Mouse (Mus musculus) adrenal gland, adult 2 months (tissue): ENCODE results near the gene Slc35f3. TPM values are rescaled to one million over a fixed set of nuclear protein-coding genes. Genes with fewer than 3 reads are reported as not detected.
"Not testable (repeated sequence)": the region's sequence is repeated elsewhere in the genome, so short reads cannot be mapped to it uniquely, and the experiment has no call there.

Experiments used
- DNase-seq: peaks from one replicate; pipeline ENCODE4 v3.0.0; 2021
- polyA plus RNA-seq: library from polyadenylated mRNA; depleted of rRNA; stranded (reverse); fragments of >200 nt; gene quantifications from 2 replicates; pipeline ENCODE4 v1.2.3, GENCODE M21; 2012
- total RNA-seq, 2 experiments: library from RNA; stranded (reverse); gene quantifications; 2 replicates each; pipeline ENCODE4 v1.2.3; 2021

The Slc35f3 gene
- total and polyA plus RNA-seq, 3 experiments = 0.41 to 1.3 (median 0.56) TPM

DNA sequence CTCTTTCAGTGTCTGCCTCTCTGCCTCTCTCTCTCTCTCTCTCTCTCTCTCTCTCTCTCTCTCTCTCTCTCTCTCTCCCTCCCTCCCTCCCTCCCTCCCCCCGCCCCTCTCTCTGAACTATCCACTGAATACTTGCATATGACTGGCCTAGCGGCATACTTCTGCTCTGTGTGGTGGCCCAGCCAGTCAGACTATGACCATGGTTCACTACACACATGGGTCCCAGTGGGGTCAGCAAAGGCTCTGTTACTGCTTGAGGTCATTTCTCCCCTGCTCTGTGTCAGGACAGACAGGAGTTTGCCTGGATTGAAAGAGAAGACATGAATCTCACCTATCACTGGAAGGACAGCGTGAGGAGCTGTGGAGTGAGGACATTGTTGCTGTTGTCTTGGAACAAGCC lies 40.5 kb downstream of the Slc35f3 start:
- DNase-seq = no peak

- no peak for DNase-seq
Observed at GRCm38 (mm10) chr8:126339357-126339756, 41.0 kb downstream of the Slc35f3 start.

DNA sequence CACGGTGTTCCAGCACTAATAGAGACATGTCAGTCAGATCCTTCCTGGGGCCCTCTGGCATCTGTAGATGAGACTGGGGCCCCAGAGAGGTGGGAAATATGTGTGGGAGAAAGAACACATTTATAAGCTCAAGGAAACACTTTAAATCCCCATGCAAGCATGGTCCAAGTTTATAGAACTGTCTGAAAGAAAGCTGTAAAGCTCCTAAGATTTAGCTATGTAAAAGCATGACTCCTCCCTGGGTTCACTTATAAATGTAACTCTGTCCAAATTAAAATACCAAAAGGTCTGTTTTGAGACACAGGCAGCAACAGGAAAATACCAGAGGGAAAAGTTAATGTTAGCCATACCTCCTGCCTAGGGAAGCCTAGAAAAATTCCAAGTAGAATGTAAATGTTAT lies 42.8 kb downstream of the Slc35f3 start:
- DNase-seq = no peak

DNA sequence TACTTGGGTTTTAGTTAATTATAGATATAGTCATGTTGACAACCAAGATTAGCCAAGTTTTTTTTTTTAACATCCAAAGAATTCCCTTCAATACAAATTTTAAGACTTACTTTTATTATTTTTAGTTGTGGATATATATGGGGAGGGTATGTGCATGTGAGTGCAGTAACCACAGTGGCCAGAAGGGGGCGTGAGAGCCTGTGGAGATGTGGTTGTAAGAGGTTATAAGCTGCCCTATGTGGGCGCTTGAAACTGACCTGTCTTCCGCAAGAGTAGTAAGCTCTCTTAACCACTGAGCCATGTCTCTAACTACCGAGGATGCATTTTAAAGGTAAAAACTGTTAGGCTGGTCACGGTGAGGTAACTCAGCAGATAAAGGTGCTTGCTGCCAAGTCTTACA lies 45.1 kb downstream of the Slc35f3 start:
- DNase-seq = no peak

GRCm38 (mm10) chr8:126345100-126345499 lies 46.7 kb downstream of the Slc35f3 start:
- no peak for DNase-seq

DNA sequence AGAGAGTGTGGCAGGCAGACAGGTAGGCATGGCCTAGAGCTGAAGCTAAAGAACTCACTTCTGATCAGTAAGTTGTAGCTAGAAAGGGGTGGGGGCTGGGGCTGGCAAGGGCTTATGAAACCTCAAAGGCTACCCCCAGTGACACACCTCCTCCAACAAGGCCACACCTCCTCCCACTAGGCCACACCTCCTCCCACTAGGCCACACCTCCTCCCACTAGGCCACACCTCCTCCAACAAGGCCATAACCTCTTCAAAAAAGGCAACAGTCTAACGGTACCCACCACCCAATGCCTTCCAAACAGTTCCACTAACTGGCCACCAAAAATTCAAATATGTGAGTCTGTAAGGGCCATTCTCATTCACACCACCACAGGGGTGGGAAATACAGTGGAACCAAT lies 54.9 kb downstream of the Slc35f3 start:
- no peak for DNase-seq

DNA sequence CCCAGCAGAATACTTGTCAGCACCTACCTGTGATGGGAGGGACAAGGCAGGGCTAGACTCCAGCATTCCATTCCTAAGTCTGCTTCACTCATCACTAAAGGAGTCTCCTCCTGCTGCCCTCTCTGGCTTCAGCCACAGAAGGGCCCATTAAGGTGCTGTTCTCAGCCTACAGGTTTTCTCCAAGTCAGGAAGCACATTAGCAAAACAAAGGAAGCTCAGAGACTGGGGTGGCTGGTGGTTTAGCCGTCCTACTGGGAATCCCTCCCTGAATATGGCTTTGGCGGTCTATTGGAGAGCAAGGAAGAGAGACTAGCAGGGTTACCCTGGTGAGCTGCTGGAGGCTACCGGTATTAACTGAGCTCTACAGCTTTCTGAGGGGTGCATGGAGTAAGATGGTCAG lies 59.6 kb downstream of the Slc35f3 start:
- no peak for DNase-seq

DNA sequence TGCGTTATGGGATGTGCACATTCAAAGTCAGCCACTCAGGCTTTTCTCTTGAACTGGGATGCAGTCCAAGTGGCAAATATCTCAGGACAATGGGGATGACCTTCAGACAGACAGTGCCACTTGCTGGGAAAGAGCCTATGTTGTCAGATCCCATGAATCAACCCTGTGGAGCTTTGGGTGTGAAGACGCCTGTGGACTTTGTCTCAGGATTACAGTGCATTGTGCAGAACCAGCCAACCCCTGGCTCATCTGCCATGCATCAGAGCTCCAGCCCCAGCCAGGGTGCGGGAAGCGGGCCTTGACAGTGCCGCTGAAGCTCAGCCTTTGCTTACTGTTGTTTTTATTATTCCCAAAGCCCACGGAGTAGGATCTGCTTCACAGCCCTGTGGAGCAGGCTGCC lies 60.9 kb downstream of the Slc35f3 start:
- DNase-seq = peak; percentile 34

GRCm38 (mm10) chr8:126360106-126360505 lies 61.7 kb downstream of the Slc35f3 start:
- no peak for DNase-seq

DNA sequence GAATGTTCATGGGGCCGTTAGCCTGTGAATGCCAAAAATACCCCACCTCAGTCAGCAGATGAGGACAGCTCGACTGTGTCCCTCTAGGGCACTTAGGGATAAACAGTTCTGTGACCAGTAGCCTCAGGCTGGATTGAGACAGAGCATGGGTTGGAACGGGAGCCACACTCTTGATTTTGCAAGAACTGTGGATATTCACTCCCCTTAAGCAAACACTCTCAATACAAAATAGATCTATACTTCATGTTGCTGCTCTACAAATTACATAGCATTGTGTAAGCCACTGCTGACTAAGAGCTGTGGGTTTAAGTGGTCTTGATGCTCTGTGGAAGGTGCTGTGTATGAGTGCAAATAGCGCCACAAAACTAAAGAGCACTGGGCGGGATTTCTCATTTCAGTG lies 62.3 kb downstream of the Slc35f3 start:
- DNase-seq = no peak

- DNase-seq = no peak
Observed at GRCm38 (mm10) chr8:126366251-126366650, 67.9 kb downstream of the Slc35f3 start.

- no peak for DNase-seq
Observed at GRCm38 (mm10) chr8:126368349-126369054, 70.1 kb downstream of the Slc35f3 start.

GRCm38 (mm10) chr8:126371871-126372270 lies 73.5 kb downstream of the Slc35f3 start:
- DNase-seq = no peak

GRCm38 (mm10) chr8:126379580-126379979 lies 81.2 kb downstream of the Slc35f3 start:
- DNase-seq = no peak

GRCm38 (mm10) chr8:126380141-126380540 lies 81.8 kb downstream of the Slc35f3 start:
- DNase-seq = no peak

DNA sequence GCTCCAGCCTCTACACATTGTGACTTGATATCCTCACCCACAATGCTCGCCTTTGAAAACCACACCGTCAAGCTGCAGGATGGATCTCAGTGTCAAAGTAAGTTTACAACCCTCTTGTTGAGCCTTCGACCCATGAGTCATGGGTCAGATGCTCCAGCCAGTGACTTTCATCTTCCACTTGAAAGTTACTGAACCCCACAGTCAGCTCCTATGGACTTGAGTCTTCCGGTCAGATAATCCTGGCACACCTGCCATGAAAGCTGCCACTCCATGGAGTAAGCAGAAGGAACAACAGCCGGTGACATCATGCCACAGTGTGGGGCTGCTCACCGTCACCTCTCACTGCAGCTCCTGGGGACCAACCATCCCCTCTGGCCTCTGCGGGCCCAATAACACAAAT lies 82.9 kb downstream of the Slc35f3 start:
- DNase-seq = no peak

DNA sequence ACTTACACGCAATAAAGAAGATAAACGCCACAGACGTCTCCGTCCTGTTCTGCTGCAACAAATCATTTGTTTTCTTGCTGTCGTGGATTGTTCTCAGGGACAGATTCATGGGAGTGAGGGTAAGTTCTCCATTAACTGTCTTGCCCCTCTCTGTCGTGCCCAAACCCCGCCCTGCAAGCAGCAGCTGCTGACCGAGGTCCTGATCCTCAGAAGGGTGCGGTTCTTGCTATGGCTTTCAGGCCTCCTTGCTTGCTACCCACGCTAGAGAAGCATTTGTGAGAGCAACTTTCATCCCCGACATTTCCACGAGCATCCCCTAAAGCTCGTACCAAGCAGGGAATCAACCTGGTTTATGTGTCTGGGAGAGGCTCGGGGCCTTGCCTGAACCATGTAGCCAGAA lies 83.9 kb downstream of the Slc35f3 start:
- DNase-seq = no peak

GRCm38 (mm10) chr8:126382749-126383148 lies 84.4 kb downstream of the Slc35f3 start:
- DNase-seq = peak; percentile 31

GRCm38 (mm10) chr8:126387566-126387965 lies 89.2 kb downstream of the Slc35f3 start:
- no peak for DNase-seq

DNA sequence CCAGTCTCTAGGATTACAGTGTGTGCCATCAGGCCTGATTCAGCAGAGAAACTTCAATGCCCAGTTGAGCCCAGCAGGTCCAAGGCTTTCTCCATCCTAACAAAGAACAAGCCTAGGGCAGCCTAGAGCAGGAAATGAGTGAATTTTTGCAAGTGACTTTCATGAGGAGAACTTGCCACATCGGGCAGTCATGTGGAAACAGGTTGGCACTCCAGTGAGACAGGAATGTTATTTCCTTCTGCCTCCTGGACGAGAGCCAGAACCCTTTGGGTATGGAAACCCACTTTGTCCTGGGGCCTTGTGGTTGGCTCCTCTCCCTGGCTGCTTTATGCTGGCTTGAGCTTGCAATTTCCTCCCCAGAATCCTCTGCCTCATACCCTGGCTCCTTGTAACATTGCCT lies 93.2 kb downstream of the Slc35f3 start:
- DNase-seq = no peak

GRCm38 (mm10) chr8:126395386-126395785 lies 97.0 kb downstream of the Slc35f3 start:
- DNase-seq = no peak

- DNase-seq = no peak
Observed at GRCm38 (mm10) chr8:126395917-126396316, 97.6 kb downstream of the Slc35f3 start.

DNA sequence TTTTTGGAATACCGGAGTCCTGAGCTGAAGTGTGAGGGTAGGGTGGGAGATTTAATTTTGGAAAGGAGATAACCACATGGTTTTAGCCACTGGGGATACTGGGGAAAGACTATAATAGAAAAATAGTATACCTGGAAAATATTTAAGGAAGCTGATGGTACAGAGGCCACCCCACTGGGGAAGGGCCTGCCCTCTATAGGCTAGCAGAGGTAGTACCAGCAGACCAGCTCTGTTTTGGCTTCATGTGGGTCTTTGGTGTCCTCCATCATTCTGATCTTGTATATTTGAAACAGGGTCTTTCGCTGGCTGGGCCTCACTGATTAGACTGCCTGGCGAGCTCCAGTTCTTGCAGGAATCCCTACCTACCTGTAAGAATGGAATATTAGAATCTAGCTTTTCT lies 100.0 kb downstream of the Slc35f3 start:
- peak; percentile 7 for DNase-seq

DNA sequence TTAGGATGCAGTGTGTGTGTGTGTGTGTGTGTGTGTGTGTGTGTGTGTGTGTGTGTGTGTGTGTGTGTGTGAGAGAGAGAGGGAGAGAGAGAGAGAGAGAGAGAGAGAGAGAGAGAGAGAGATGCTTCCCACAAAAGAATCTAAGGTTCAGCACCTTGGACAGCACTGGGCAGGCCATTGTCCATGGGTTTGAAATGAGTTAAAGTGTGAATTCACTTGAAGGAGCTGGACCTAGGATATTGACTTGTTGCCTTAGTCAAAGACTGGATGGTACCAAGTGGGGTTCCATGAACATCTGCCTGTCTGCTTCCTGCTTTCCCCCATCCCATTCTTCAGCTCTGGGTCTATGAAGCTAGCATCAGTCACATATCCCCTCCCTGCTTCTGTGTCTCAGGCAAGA lies 106.2 kb downstream of the Slc35f3 start:
- not testable (repeated sequence) for DNase-seq

- DNase-seq = no peak
Observed at GRCm38 (mm10) chr8:126405030-126405429, 106.7 kb downstream of the Slc35f3 start.
